Mouse (Mus musculus): ENCODE measurements at regions not wholly inside any gene's neighbourhood (a gene's known extent, or its start where the extent isn't known, plus 50 kb on each side); places are given as distances from the start of the nearest gene placed in this dataset.

DNA sequence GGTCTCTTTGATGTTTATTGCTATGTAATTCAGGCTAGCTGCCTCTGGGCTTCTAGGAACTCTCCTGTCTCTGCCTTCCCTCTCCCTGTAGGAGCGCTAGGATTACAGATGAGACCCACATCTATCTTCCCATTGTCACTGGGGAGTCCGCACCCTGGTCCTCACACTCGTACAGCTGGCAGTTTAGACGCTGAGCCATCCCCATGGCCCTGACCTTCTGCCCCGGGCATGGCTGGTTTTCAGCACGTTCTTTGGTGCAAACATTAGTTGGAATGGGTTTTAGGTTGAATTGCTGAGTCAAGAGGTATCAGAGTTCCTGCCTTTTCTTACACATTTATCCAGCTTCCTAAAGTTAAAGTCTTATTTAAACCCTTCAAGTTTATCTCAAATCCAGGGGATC is 79.7 kb upstream of the Mgmt start:
- Histone ChIP-seq H3K36me3 (ENCODE audit: control insufficient read depth, insufficient read depth, low read length) (no peaks in the 10 kb centered on the region), H3K27me3 (ENCODE audit: control insufficient read depth, insufficient read depth, low read length) (no peaks in the 10 kb centered on the region), H3K4me3 (ENCODE audit: control insufficient read depth in 1 of 2, insufficient read depth in 1 of 2, low read depth in 1 of 2, low read length in 2 of 2) (no peak overlapping the region), H3K9me3 (ENCODE audit: control insufficient read depth, low read length) (no peaks in the 10 kb centered on the region), H3K27ac (replicated peaks in 1 of 2; ENCODE audit: control insufficient read depth in 1 of 2, insufficient read depth in 1 of 2, low read depth in 2 of 2, low read length in 2 of 2) (no peak overlapping the region), H3K4me2 (ENCODE audit: low read length) (no peak overlapping the region), H3K4me1 (ENCODE audit: control insufficient read depth in 2 of 2, insufficient read depth in 2 of 2, low read length in 2 of 2) (no peaks in the 10 kb centered on the region), H3K9ac (ENCODE audit: low read length) (no peak overlapping the region)
- ATAC-seq (ENCODE audit: insufficient number of reproducible peaks, insufficient read depth, low FRiP score, low read depth), result no peak
- WGBS, result 80% methylated on average over 6 of the region's 6 CpGs

GRCm38 (mm10) chr7:136820291-136820690 is 74.1 kb upstream of the Mgmt start:
- Histone ChIP-seq H3K9ac (ENCODE audit: low read length) (no peak overlapping the region), H3K4me2 (ENCODE audit: low read length) (no peak overlapping the region), H3K36me3 (ENCODE audit: control insufficient read depth, insufficient read depth, low read length) (no peaks in the 10 kb centered on the region), H3K27ac (replicated peaks in 1 of 2; ENCODE audit: control insufficient read depth in 1 of 2, insufficient read depth in 1 of 2, low read depth in 2 of 2, low read length in 2 of 2) (no peak overlapping the region), H3K9me3 (ENCODE audit: control insufficient read depth, low read length) (no peaks in the 10 kb centered on the region), H3K27me3 (ENCODE audit: control insufficient read depth, insufficient read depth, low read length) (peaks cover 6% of the 10 kb centered on the region), H3K4me1 (ENCODE audit: control insufficient read depth in 2 of 2, insufficient read depth in 2 of 2, low read length in 2 of 2) (peaks cover 0 to under 1% of the 10 kb centered on the region in 2 experiments; a peak in 2 of 4 replicates), H3K4me3 (ENCODE audit: control insufficient read depth in 1 of 2, insufficient read depth in 1 of 2, low read depth in 1 of 2, low read length in 2 of 2) (no peak overlapping the region)
- no peak for ATAC-seq (ENCODE audit: insufficient number of reproducible peaks, insufficient read depth, low FRiP score, low read depth)
- WGBS, result 65% methylated on average over 4 of the region's 4 CpGs

DNA sequence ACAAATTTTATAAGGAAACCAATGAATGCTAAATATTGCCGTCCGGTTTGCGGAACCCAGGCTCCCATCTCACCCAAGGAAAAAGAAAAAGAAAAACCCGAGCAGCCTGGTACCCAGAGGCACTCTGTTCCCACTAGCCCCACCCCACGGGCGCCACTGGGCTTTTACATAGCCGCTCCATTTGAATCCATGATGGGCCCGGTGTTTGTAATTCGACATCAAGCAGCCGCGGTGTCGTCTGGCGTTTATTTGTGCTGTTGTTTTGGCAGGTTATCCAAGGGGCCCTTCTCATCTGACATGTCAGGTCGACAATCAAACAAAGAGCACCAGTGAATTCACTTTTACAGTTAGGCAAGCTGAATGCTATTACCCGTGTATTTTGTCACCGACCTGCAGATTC is 68.8 kb upstream of the Mgmt start:
- no peaks in the 10 kb centered on the region for H3K9me3 ChIP-seq (ENCODE audit: control insufficient read depth, low read length)
- WGBS, result 33% methylated on average over 16 of the region's 16 CpGs
- peaks cover 9% of the 10 kb centered on the region for H3K27me3 ChIP-seq (ENCODE audit: control insufficient read depth, insufficient read depth, low read length)
- no peak overlapping the region for H3K27ac ChIP-seq (replicated peaks in 1 of 2; ENCODE audit: control insufficient read depth in 1 of 2, insufficient read depth in 1 of 2, low read depth in 2 of 2, low read length in 2 of 2)
- H3K4me3 ChIP-seq (ENCODE audit: control insufficient read depth in 1 of 2, insufficient read depth in 1 of 2, low read depth in 1 of 2, low read length in 2 of 2), result peak overlapping the region in 1 of 2 experiments; percentile 18; a peak in 1 of 4 replicates
- H3K4me2 ChIP-seq (ENCODE audit: low read length), result peak overlapping the region; percentile 49
- no peak for ATAC-seq (ENCODE audit: insufficient number of reproducible peaks, insufficient read depth, low FRiP score, low read depth)
- H3K36me3 ChIP-seq (ENCODE audit: control insufficient read depth, insufficient read depth, low read length), result no peaks in the 10 kb centered on the region
- H3K9ac ChIP-seq (ENCODE audit: low read length), result no peak overlapping the region; the same call in 1 of the 2 replicates
- H3K4me1 ChIP-seq (ENCODE audit: control insufficient read depth in 2 of 2, insufficient read depth in 2 of 2, low read length in 2 of 2), result peaks cover 0 to 6% of the 10 kb centered on the region in 2 experiments; a peak in 2 of 4 replicates

GRCm38 (mm10) chr7:136829621-136830313 is 64.6 kb upstream of the Mgmt start:
- Histone ChIP-seq H3K9me3 (ENCODE audit: control insufficient read depth, low read length) (no peaks in the 10 kb centered on the region), H3K27ac (replicated peaks in 1 of 2; ENCODE audit: control insufficient read depth in 1 of 2, insufficient read depth in 1 of 2, low read depth in 2 of 2, low read length in 2 of 2) (no peak overlapping the region), H3K36me3 (ENCODE audit: control insufficient read depth, insufficient read depth, low read length) (no peaks in the 10 kb centered on the region), H3K27me3 (ENCODE audit: control insufficient read depth, insufficient read depth, low read length) (0 out of 2 replicates have a peak, but pooled peaks cover 3% of the 10 kb centered on the region), H3K4me3 (ENCODE audit: control insufficient read depth in 1 of 2, insufficient read depth in 1 of 2, low read depth in 1 of 2, low read length in 2 of 2) (no peak overlapping the region), H3K4me2 (ENCODE audit: low read length) (no peak overlapping the region), H3K4me1 (ENCODE audit: control insufficient read depth in 2 of 2, insufficient read depth in 2 of 2, low read length in 2 of 2) (peaks cover 0 to 6% of the 10 kb centered on the region in 2 experiments; a peak in 2 of 4 replicates), H3K9ac (ENCODE audit: low read length) (no peak overlapping the region)
- WGBS, result 94% methylated on average over 1 of the region's 1 CpGs
- no peak for ATAC-seq (ENCODE audit: insufficient number of reproducible peaks, insufficient read depth, low FRiP score, low read depth)

DNA sequence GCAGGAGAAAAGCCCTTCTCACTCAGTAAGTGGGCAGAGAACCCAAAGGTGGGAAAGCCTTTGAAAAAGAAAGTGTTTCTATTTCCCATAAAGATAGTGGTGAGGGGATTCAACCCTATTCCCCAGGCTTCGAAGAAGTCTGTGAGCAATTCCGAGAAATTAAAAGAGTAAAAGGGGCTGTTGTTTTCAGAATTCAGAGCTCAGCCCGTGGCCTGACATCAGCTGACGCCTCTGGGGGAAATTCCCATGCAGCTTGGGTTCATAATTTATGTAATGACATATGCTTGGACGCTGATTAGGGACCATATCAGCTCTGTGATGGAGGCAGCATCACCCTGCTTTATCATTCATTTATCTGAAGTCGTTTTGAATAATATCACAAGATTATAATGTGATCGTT is 62.0 kb upstream of the Mgmt start:
- Histone ChIP-seq H3K4me3 (ENCODE audit: control insufficient read depth in 1 of 2, insufficient read depth in 1 of 2, low read depth in 1 of 2, low read length in 2 of 2) (no peak overlapping the region), H3K36me3 (ENCODE audit: control insufficient read depth, insufficient read depth, low read length) (no peaks in the 10 kb centered on the region), H3K9ac (ENCODE audit: low read length) (no peak overlapping the region), H3K27ac (replicated peaks in 1 of 2; ENCODE audit: control insufficient read depth in 1 of 2, insufficient read depth in 1 of 2, low read depth in 2 of 2, low read length in 2 of 2) (no peak overlapping the region), H3K9me3 (ENCODE audit: control insufficient read depth, low read length) (no peaks in the 10 kb centered on the region), H3K4me1 (ENCODE audit: control insufficient read depth in 2 of 2, insufficient read depth in 2 of 2, low read length in 2 of 2) (no peaks in the 10 kb centered on the region), H3K4me2 (ENCODE audit: low read length) (no peak overlapping the region), H3K27me3 (ENCODE audit: control insufficient read depth, insufficient read depth, low read length) (no peaks in the 10 kb centered on the region)
- no peak for ATAC-seq (ENCODE audit: insufficient number of reproducible peaks, insufficient read depth, low FRiP score, low read depth)
- 67% methylated on average over 7 of the region's 7 CpGs for WGBS

GRCm38 (mm10) chr7:136838971-136839370 is 55.4 kb upstream of the Mgmt start:
- no peak for ATAC-seq (ENCODE audit: insufficient number of reproducible peaks, insufficient read depth, low FRiP score, low read depth)

GRCm38 (mm10) chr7:136840224-136840623 is 54.2 kb upstream of the Mgmt start:
- no peak overlapping the region for H3K4me3 ChIP-seq (ENCODE audit: control insufficient read depth in 1 of 2, insufficient read depth in 1 of 2, low read depth in 1 of 2, low read length in 2 of 2)
- H3K36me3 ChIP-seq (ENCODE audit: control insufficient read depth, insufficient read depth, low read length), result no peaks in the 10 kb centered on the region
- H3K27me3 ChIP-seq (ENCODE audit: control insufficient read depth, insufficient read depth, low read length), result no peaks in the 10 kb centered on the region
- WGBS, result 77% methylated on average over 7 of the region's 7 CpGs
- no peak for ATAC-seq (ENCODE audit: insufficient number of reproducible peaks, insufficient read depth, low FRiP score, low read depth)
- no peaks in the 10 kb centered on the region for H3K9me3 ChIP-seq (ENCODE audit: control insufficient read depth, low read length)
- H3K27ac ChIP-seq (replicated peaks in 1 of 2; ENCODE audit: control insufficient read depth in 1 of 2, insufficient read depth in 1 of 2, low read depth in 2 of 2, low read length in 2 of 2), result no peak overlapping the region
- peaks cover 8 to 18% of the 10 kb centered on the region in 2 experiments for H3K4me1 ChIP-seq (ENCODE audit: control insufficient read depth in 2 of 2, insufficient read depth in 2 of 2, low read length in 2 of 2)
- no peak overlapping the region for H3K4me2 ChIP-seq (ENCODE audit: low read length)
- H3K9ac ChIP-seq (ENCODE audit: low read length), result no peak overlapping the region

More at GRCm38 (mm10) chr7:136838971-136839370, 55.4 kb upstream of the Mgmt start:
- Histone ChIP-seq H3K4me3 (ENCODE audit: control insufficient read depth in 1 of 2, insufficient read depth in 1 of 2, low read depth in 1 of 2, low read length in 2 of 2) (no peak overlapping the region), H3K27ac (replicated peaks in 1 of 2; ENCODE audit: control insufficient read depth in 1 of 2, insufficient read depth in 1 of 2, low read depth in 2 of 2, low read length in 2 of 2) (no peak overlapping the region), H3K27me3 (ENCODE audit: control insufficient read depth, insufficient read depth, low read length) (no peaks in the 10 kb centered on the region), H3K9ac (ENCODE audit: low read length) (no peak overlapping the region), H3K4me2 (ENCODE audit: low read length) (no peak overlapping the region), H3K36me3 (ENCODE audit: control insufficient read depth, insufficient read depth, low read length) (no peaks in the 10 kb centered on the region), H3K4me1 (ENCODE audit: control insufficient read depth in 2 of 2, insufficient read depth in 2 of 2, low read length in 2 of 2) (peaks cover 4 to 12% of the 10 kb centered on the region in 2 experiments), H3K9me3 (ENCODE audit: control insufficient read depth, low read length) (no peaks in the 10 kb centered on the region)
- WGBS, result 51% methylated on average over 5 of the region's 5 CpGs

- no peak for ATAC-seq (ENCODE audit: insufficient number of reproducible peaks, insufficient read depth, low FRiP score, low read depth)
- H3K27ac ChIP-seq (replicated peaks in 1 of 2; ENCODE audit: control insufficient read depth in 1 of 2, insufficient read depth in 1 of 2, low read depth in 2 of 2, low read length in 2 of 2), result no peak overlapping the region
- no peak overlapping the region for H3K4me3 ChIP-seq (ENCODE audit: control insufficient read depth in 1 of 2, insufficient read depth in 1 of 2, low read depth in 1 of 2, low read length in 2 of 2)
- peaks cover 8 to 18% of the 10 kb centered on the region in 2 experiments for H3K4me1 ChIP-seq (ENCODE audit: control insufficient read depth in 2 of 2, insufficient read depth in 2 of 2, low read length in 2 of 2)
- no peaks in the 10 kb centered on the region for H3K9me3 ChIP-seq (ENCODE audit: control insufficient read depth, low read length)
- 67% methylated on average over 7 of the region's 7 CpGs for WGBS
- no peaks in the 10 kb centered on the region for H3K27me3 ChIP-seq (ENCODE audit: control insufficient read depth, insufficient read depth, low read length)
- no peaks in the 10 kb centered on the region for H3K36me3 ChIP-seq (ENCODE audit: control insufficient read depth, insufficient read depth, low read length)
- no peak overlapping the region for H3K9ac ChIP-seq (ENCODE audit: low read length)
- no peak overlapping the region for H3K4me2 ChIP-seq (ENCODE audit: low read length)
Observed at GRCm38 (mm10) chr7:136842751-136843150, 51.7 kb upstream of the Mgmt start.

All from heart, embryonic 14.5 days (tissue).